In the genomic region with DNA sequence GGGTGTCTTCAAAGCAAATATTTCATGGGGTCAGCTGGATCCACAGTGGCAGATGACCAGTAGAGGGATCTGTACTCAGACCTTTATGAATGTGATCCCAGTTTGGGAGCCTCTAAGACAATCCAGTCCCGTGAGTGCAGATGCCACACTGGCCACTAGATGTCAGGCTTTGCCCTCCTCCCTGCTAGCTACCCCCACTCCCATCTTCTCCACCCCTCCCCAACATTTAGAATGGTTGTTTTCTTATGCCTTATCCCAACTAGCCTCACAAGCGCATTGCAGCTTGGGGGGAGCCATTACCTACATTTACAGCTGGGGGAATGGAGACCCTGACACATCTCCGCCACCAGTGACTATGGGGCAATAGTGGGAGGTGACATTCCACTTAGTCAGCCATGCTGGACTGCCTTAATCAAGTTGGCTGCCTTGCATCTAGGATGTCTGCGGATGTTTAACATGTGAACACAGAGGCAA, we compare ENCODE assay signal across 8 mouse cellular contexts.
A peak's percentile ranks its signal among the peaks of the same experiment; 100 is the strongest.
DNase-seq lines count a peak whose midpoint lies in the region; ATAC-seq and TF ChIP-seq lines count a peak whose summit lies in the region.

No protein-coding gene starts in this region.

- 39% methylated on average over 4 of the region's 4 CpGs for WGBS in limb, embryonic 14.5 days
- WGBS in neural tube, embryonic 14.5 days = 49% methylated on average over 4 of the region's 4 CpGs

- no peaks in the 10 kb centered on the region for H3K9me3 ChIP-seq in limb, embryonic 14.5 days (ENCODE audit: control insufficient read depth, low read length)
- H3K9me3 ChIP-seq in neural tube, embryonic 14.5 days (ENCODE audit: control insufficient read depth, low read length) = no peaks in the 10 kb centered on the region

- no peak overlapping the region for H3K4me3 ChIP-seq in limb, embryonic 14.5 days (replicated peaks; ENCODE audit: low read length)
- no peak overlapping the region for H3K4me3 ChIP-seq in neural tube, embryonic 14.5 days (ENCODE audit: low read depth, low read length)

- TF ChIP-seq POLR2A in limb, embryonic 14.5 days (IDR thresholded peaks at IDR 0.05; ENCODE audit: borderline replicate concordance, extremely low read depth, insufficient read depth, insufficient read length) = no peak

- no peak overlapping the region for H3K4me2 ChIP-seq in limb, embryonic 14.5 days (replicated peaks; ENCODE audit: low read depth, low read length, severe bottlenecking)
- no peak overlapping the region for H3K4me2 ChIP-seq in neural tube, embryonic 14.5 days (ENCODE audit: low read depth, low read length)

- no peak overlapping the region for H3K9ac ChIP-seq in limb, embryonic 14.5 days (ENCODE audit: low read depth, low read length, severe bottlenecking)
- no peak overlapping the region for H3K9ac ChIP-seq in neural tube, embryonic 14.5 days (replicated peaks; ENCODE audit: low read depth, low read length)

- H3K27ac ChIP-seq in limb, embryonic 14.5 days (replicated peaks; ENCODE audit: low read depth, low read length) = no peak overlapping the region
- no peak overlapping the region for H3K27ac ChIP-seq in neural tube, embryonic 14.5 days (ENCODE audit: low read depth, low read length)

- no peak for ATAC-seq in limb, embryonic 14.5 days (ENCODE audit: low FRiP score, low read depth)
- ATAC-seq in neural tube, embryonic 14.5 days (ENCODE audit: low read depth) = peak; percentile 38; the same call in 1 of the 2 replicates

- H3K4me1 ChIP-seq in limb, embryonic 14.5 days (ENCODE audit: control insufficient read depth, insufficient read depth, low read length) = no peaks in the 10 kb centered on the region
- no peaks in the 10 kb centered on the region for H3K4me1 ChIP-seq in neural tube, embryonic 14.5 days (ENCODE audit: control insufficient read depth, insufficient read depth, low read length)

- DNase-seq in urinary bladder, adult 18-20 months (ENCODE audit: low spot score in 2 of 2) = peak; percentile 13 to 24
- no peak for DNase-seq in urinary bladder, adult 2 months (ENCODE audit: low spot score)
- DNase-seq in embryo, embryonic 11 days = peak; percentile 75
- peak; percentile 38 to 69 for DNase-seq in heart, adult 18-20 months
- peak; percentile 59 for DNase-seq in kidney, adult 9 months
- DNase-seq in limb, embryonic 14.5 days (ENCODE audit: low spot score) = peak; percentile 62
- no peak for DNase-seq in spleen, adult 12 weeks (ENCODE audit: low spot score)

- H3K27me3 ChIP-seq in limb, embryonic 14.5 days (ENCODE audit: control insufficient read depth, insufficient read depth, low read length) = no peaks in the 10 kb centered on the region
- H3K27me3 ChIP-seq in neural tube, embryonic 14.5 days (ENCODE audit: control insufficient read depth, insufficient read depth, low read length) = no peaks in the 10 kb centered on the region

- no peaks in the 10 kb centered on the region for H3K36me3 ChIP-seq in limb, embryonic 14.5 days (ENCODE audit: control insufficient read depth, insufficient read depth, low read length)
- H3K36me3 ChIP-seq in neural tube, embryonic 14.5 days (ENCODE audit: control insufficient read depth, insufficient read depth, low read length) = no peaks in the 10 kb centered on the region

Comparison
In these comparisons a context has a peak if more than half of its experiments do, and no peak if none do; other contexts are left out.
1. DNase-seq: peak in urinary bladder, adult 18-20 months (2 of 2), embryo, embryonic 11 days (single experiment), heart, adult 18-20 months (2 of 2), kidney, adult 9 months (single experiment) and limb, embryonic 14.5 days (single experiment); none in urinary bladder, adult 2 months (single experiment) and spleen, adult 12 weeks (single experiment).